Mouse (Mus musculus): ENCODE measurements around the gene 1700122O11Rik. TPM values are rescaled to one million over a fixed set of nuclear protein-coding genes. Genes with fewer than 3 reads are reported as not detected.

The 1700122O11Rik gene
- polyA plus RNA-seq, 1 experiment from 2014 or later: not detected

GRCm38 (mm10) chr17:47999812-48000211 is 38.3 kb downstream of the 1700122O11Rik start:
- Histone ChIP-seq H3K4me1 (replicated peaks; ENCODE audit: control insufficient read depth, insufficient read depth, low read length) (peaks cover 48% of the 10 kb centered on the region), H3K4me2 (peak overlapping the region; percentile 76), H3K27me3 (replicated peaks; ENCODE audit: control insufficient read depth, insufficient read depth, low read length) (no peaks in the 10 kb centered on the region), H3K36me3 (ENCODE audit: control insufficient read depth, insufficient read depth, low read length) (no peaks in the 10 kb centered on the region), H3K9me3 (ENCODE audit: control insufficient read depth, low read length) (no peaks in the 10 kb centered on the region), H3K4me3 (ENCODE audit: low read depth, low read length) (no peak overlapping the region), H3K9ac (ENCODE audit: low read depth, low read length) (peak overlapping the region; percentile 53), H3K27ac (ENCODE audit: low read depth, low read length) (peak overlapping the region; percentile 43)
- WGBS: 15% methylated on average over 3 of the region's 3 CpGs
- DNase-seq (ENCODE audit: low spot score): no peak
- peak; percentile 81 for ATAC-seq (replicated peaks; ENCODE audit: low FRiP score)

GRCm38 (mm10) chr17:47999403-47999802 is 38.7 kb downstream of the 1700122O11Rik start:
- Histone ChIP-seq H3K4me2 (peak overlapping the region; percentile 76), H3K4me1 (replicated peaks; ENCODE audit: control insufficient read depth, insufficient read depth, low read length) (peaks cover 44% of the 10 kb centered on the region)

GRCm38 (mm10) chr17:47997806-47998205 is 40.3 kb downstream of the 1700122O11Rik start:
- Histone ChIP-seq H3K9ac (ENCODE audit: low read depth, low read length) (no peak overlapping the region), H3K4me2 (no peak overlapping the region), H3K27me3 (replicated peaks; ENCODE audit: control insufficient read depth, insufficient read depth, low read length) (no peaks in the 10 kb centered on the region), H3K4me1 (replicated peaks; ENCODE audit: control insufficient read depth, insufficient read depth, low read length) (peaks cover 36% of the 10 kb centered on the region), H3K27ac (ENCODE audit: low read depth, low read length) (no peak overlapping the region), H3K4me3 (ENCODE audit: low read depth, low read length) (no peak overlapping the region), H3K36me3 (ENCODE audit: control insufficient read depth, insufficient read depth, low read length) (no peaks in the 10 kb centered on the region), H3K9me3 (ENCODE audit: control insufficient read depth, low read length) (no peaks in the 10 kb centered on the region)
- WGBS: 63% methylated on average over 3 of the region's 3 CpGs
- DNase-seq (ENCODE audit: low spot score) (no peak), ATAC-seq (replicated peaks; ENCODE audit: low FRiP score) (no peak)

More at GRCm38 (mm10) chr17:47999403-47999802, 38.7 kb downstream of the 1700122O11Rik start:
- ATAC-seq (replicated peaks; ENCODE audit: low FRiP score) (peak; percentile 11; the same call in 1 of the 2 replicates), DNase-seq (ENCODE audit: low spot score) (no peak)
- H3K9ac ChIP-seq (ENCODE audit: low read depth, low read length): peak overlapping the region; percentile 53
- H3K27me3 ChIP-seq (replicated peaks; ENCODE audit: control insufficient read depth, insufficient read depth, low read length): no peaks in the 10 kb centered on the region
- no peaks in the 10 kb centered on the region for H3K36me3 ChIP-seq (ENCODE audit: control insufficient read depth, insufficient read depth, low read length)
- H3K4me3 ChIP-seq (ENCODE audit: low read depth, low read length): no peak overlapping the region
- WGBS: 43% methylated on average over 6 of the region's 6 CpGs
- no peak overlapping the region for H3K27ac ChIP-seq (ENCODE audit: low read depth, low read length)
- H3K9me3 ChIP-seq (ENCODE audit: control insufficient read depth, low read length): no peaks in the 10 kb centered on the region

- DNase-seq (ENCODE audit: low spot score) (no peak), ATAC-seq (replicated peaks; ENCODE audit: low FRiP score) (peak; percentile 57)
- no peak overlapping the region for H3K4me3 ChIP-seq (ENCODE audit: low read depth, low read length)
- no peaks in the 10 kb centered on the region for H3K9me3 ChIP-seq (ENCODE audit: control insufficient read depth, low read length)
- H3K4me2 ChIP-seq: peak overlapping the region; percentile 23
- 42% methylated on average over 10 of the region's 10 CpGs for whole genome bisulfite sequencing
- H3K36me3 ChIP-seq (ENCODE audit: control insufficient read depth, insufficient read depth, low read length): no peaks in the 10 kb centered on the region
- H3K27me3 ChIP-seq (replicated peaks; ENCODE audit: control insufficient read depth, insufficient read depth, low read length): no peaks in the 10 kb centered on the region
- peaks cover 30% of the 10 kb centered on the region for H3K4me1 ChIP-seq (replicated peaks; ENCODE audit: control insufficient read depth, insufficient read depth, low read length)
- peak overlapping the region; percentile 53; the same call in 1 of the 2 replicates for H3K9ac ChIP-seq (ENCODE audit: low read depth, low read length)
- peak overlapping the region; percentile 82 for H3K27ac ChIP-seq (ENCODE audit: low read depth, low read length)
These were observed 47.5 kb downstream of the 1700122O11Rik start for GRCm38 (mm10) chr17:47990392-47991123.

- WGBS: 5% methylated on average over 8 of the region's 8 CpGs
- ATAC-seq (replicated peaks; ENCODE audit: low FRiP score): peak; percentile 76
These were observed 48.1 kb downstream of the 1700122O11Rik start for GRCm38 (mm10) chr17:47989951-47990378.

GRCm38 (mm10) chr17:47988811-47989210 is 49.3 kb downstream of the 1700122O11Rik start:
- Histone ChIP-seq H3K36me3 (ENCODE audit: control insufficient read depth, insufficient read depth, low read length) (no peaks in the 10 kb centered on the region), H3K27me3 (replicated peaks; ENCODE audit: control insufficient read depth, insufficient read depth, low read length) (no peaks in the 10 kb centered on the region), H3K9me3 (ENCODE audit: control insufficient read depth, low read length) (no peaks in the 10 kb centered on the region), H3K27ac (ENCODE audit: low read depth, low read length) (peak overlapping the region; percentile 38), H3K4me3 (ENCODE audit: low read depth, low read length) (no peak overlapping the region), H3K4me1 (replicated peaks; ENCODE audit: control insufficient read depth, insufficient read depth, low read length) (peaks cover 30% of the 10 kb centered on the region), H3K4me2 (no peak overlapping the region), H3K9ac (ENCODE audit: low read depth, low read length) (no peak overlapping the region)
- DNase-seq (ENCODE audit: low spot score): no peak
- no peak for ATAC-seq (replicated peaks; ENCODE audit: low FRiP score)
- WGBS: 60% methylated on average over 8 of the region's 8 CpGs

More at GRCm38 (mm10) chr17:47989951-47990378, 48.1 kb downstream of the 1700122O11Rik start:
- H3K9me3 ChIP-seq (ENCODE audit: control insufficient read depth, low read length): no peaks in the 10 kb centered on the region
- H3K27me3 ChIP-seq (replicated peaks; ENCODE audit: control insufficient read depth, insufficient read depth, low read length): no peaks in the 10 kb centered on the region
- H3K4me3 ChIP-seq (ENCODE audit: low read depth, low read length): no peak overlapping the region
- H3K36me3 ChIP-seq (ENCODE audit: control insufficient read depth, insufficient read depth, low read length): no peaks in the 10 kb centered on the region
- peak overlapping the region; percentile 82 for H3K27ac ChIP-seq (ENCODE audit: low read depth, low read length)
- peak; percentile 59 for DNase-seq (ENCODE audit: low spot score)
- H3K4me1 ChIP-seq (replicated peaks; ENCODE audit: control insufficient read depth, insufficient read depth, low read length): peaks cover 30% of the 10 kb centered on the region
- H3K4me2 ChIP-seq: peak overlapping the region; percentile 23; the same call in 1 of the 2 replicates
- H3K9ac ChIP-seq (ENCODE audit: low read depth, low read length): peak overlapping the region; percentile 53

- Histone ChIP-seq H3K4me3 (ENCODE audit: low read depth, low read length) (no peak overlapping the region), H3K9ac (ENCODE audit: low read depth, low read length) (no peak overlapping the region), H3K9me3 (ENCODE audit: control insufficient read depth, low read length) (no peaks in the 10 kb centered on the region), H3K4me2 (no peak overlapping the region), H3K27ac (ENCODE audit: low read depth, low read length) (0 out of 2 replicates have a peak overlapping the region, but pooled peaks have one; percentile 26), H3K4me1 (replicated peaks; ENCODE audit: control insufficient read depth, insufficient read depth, low read length) (peaks cover 30% of the 10 kb centered on the region), H3K27me3 (replicated peaks; ENCODE audit: control insufficient read depth, insufficient read depth, low read length) (no peaks in the 10 kb centered on the region), H3K36me3 (ENCODE audit: control insufficient read depth, insufficient read depth, low read length) (no peaks in the 10 kb centered on the region)
- DNase-seq (ENCODE audit: low spot score): no peak
- WGBS: 64% methylated on average over 8 of the region's 8 CpGs
- ATAC-seq (replicated peaks; ENCODE audit: low FRiP score): no peak
These were observed 50.0 kb downstream of the 1700122O11Rik start for GRCm38 (mm10) chr17:47988074-47988473.

Measured in liver, embryonic 11.5 days (tissue).